Mouse (Mus musculus) megakaryocyte-erythroid progenitor cell, adult 5 weeks (primary cell): Measurements from ENCODE around the gene Olfr507. TPM values are rescaled to one million over a fixed set of nuclear protein-coding genes. Genes with fewer than 3 reads are reported as not detected.

Experiments
- polyA plus RNA-seq: library from polyadenylated mRNA; stranded (reverse); fragments of >175 nt; gene quantifications from 2 replicates; pipeline ENCODE4 v1.2.3, GENCODE M21; 2012

The Olfr507 gene
- polyA plus RNA-seq = not detected in 2 replicates

GRCm38 (mm10) chr7:108621514-108621913, at the start of gene Olfr507:
Gene Olfr507, plus strand, starts transcription at chr7:108621814.

GRCm38 (mm10) chr7:108610487-108610886, 11.1 kb upstream of the Olfr507 start, which contains the start of gene Olfr506:
Gene Olfr506, plus strand, starts transcription at chr7:108610787.

GRCm38 (mm10) chr7:108629694-108630093, 8.1 kb downstream of the Olfr507 start, which contains the start of gene Olfr508:
Gene Olfr508, plus strand, starts transcription at chr7:108629994.

GRCm38 (mm10) chr7:108651806-108652205, 30.2 kb downstream of the Olfr507 start, which contains the start of gene Olfr509:
Gene Olfr509, minus strand, starts transcription at chr7:108651906.

GRCm38 (mm10) chr7:108666118-108666517, 44.5 kb downstream of the Olfr507 start, which contains the start of gene Olfr510:
Gene Olfr510, plus strand, starts transcription at chr7:108666418.

Other genes with a start within 250 kb of the Olfr507 start
- not detected in 2 replicates for gene Olfr495, start 228.6 kb upstream of the Olfr507 start, polyA plus RNA-seq
- gene Olfr497, start 201.4 kb upstream of the Olfr507 start, polyA plus RNA-seq = not detected in 2 replicates
- gene Olfr498, start 156.5 kb upstream of the Olfr507 start, polyA plus RNA-seq = not detected in 2 replicates
- not detected in 2 replicates for gene Olfr502, start 96.7 kb upstream of the Olfr507 start, polyA plus RNA-seq
- gene Olfr503, start 77.3 kb upstream of the Olfr507 start, polyA plus RNA-seq = not detected in 2 replicates
- gene Olfr504, start 56.0 kb upstream of the Olfr507 start, polyA plus RNA-seq = not detected in 2 replicates
- not detected in 2 replicates for gene Olfr506, start 11.0 kb upstream of the Olfr507 start, polyA plus RNA-seq
- gene Olfr508, start 8.2 kb downstream of the Olfr507 start, polyA plus RNA-seq = not detected in 2 replicates
- 0.02 TPM in 1 of 2 replicates, not detected in the other for gene Olfr509, start 30.1 kb downstream of the Olfr507 start, polyA plus RNA-seq
- not detected in 2 replicates for gene Olfr510, start 44.6 kb downstream of the Olfr507 start, polyA plus RNA-seq
- gene Olfr512, start 91.5 kb downstream of the Olfr507 start, polyA plus RNA-seq = not detected in 2 replicates
- not detected in 2 replicates for gene Olfr513, start 129.2 kb downstream of the Olfr507 start, polyA plus RNA-seq
- not detected in 2 replicates for gene Olfr514, start 204.2 kb downstream of the Olfr507 start, polyA plus RNA-seq
- not detected in 2 replicates for gene Olfr516, start 228.7 kb downstream of the Olfr507 start, polyA plus RNA-seq